Mouse (Mus musculus) liver, adult 2 months (tissue): ENCODE results near the gene Agap1. TPM values are rescaled to one million over a fixed set of nuclear protein-coding genes. Genes with fewer than 3 reads are reported as not detected.

Experiments
- DNase-seq: peaks from one replicate; pipeline ENCODE4 v3.0.0-alpha.2; 2011; ENCODE audit warnings: low read depth, low spot score; ENCODE audit errors: extremely low read depth
- H3K27ac ChIP-seq: fragments of 200-500 bp; replicated peaks from 2 replicates; pipeline ENCODE4 v1.5.1; 2012; ENCODE audit warnings: low read depth, mild to moderate bottlenecking, control low read depth, inconsistent platforms, low read length; ENCODE audit not compliant: insufficient read depth
- H3K27me3 ChIP-seq: fragments of 200-500 bp; 2 replicates; pipeline ENCODE4 v1.6.1; 2012; ENCODE audit warnings: mild to moderate bottlenecking, moderate library complexity, low read length, inconsistent platforms; ENCODE audit not compliant: control insufficient read depth, insufficient read depth
- H3K36me3 ChIP-seq: fragments of 200-500 bp; 2 replicates; pipeline ENCODE4 v1.6.1; 2012; ENCODE audit warnings: low read length, inconsistent platforms; ENCODE audit not compliant: control insufficient read depth, insufficient read depth
- H3K4me1 ChIP-seq: fragments of 200-500 bp; 2 replicates; pipeline ENCODE4 v1.6.1; 2011; ENCODE audit warnings: low read length; ENCODE audit not compliant: control insufficient read depth, insufficient read depth
- H3K4me3 ChIP-seq: fragments of 200-500 bp; 2 replicates; pipeline ENCODE4 v1.5.1; 2011; ENCODE audit warnings: low read depth, mild to moderate bottlenecking, control low read depth, low read length, moderate library complexity; ENCODE audit not compliant: insufficient read depth
- H3K79me2 ChIP-seq: fragments of 200-500 bp; 2 replicates; pipeline ENCODE4 v1.6.1; 2012; ENCODE audit warnings: inconsistent platforms, mild to moderate bottlenecking, low read length, moderate library complexity; ENCODE audit not compliant: control insufficient read depth, insufficient read depth
- H3K9ac ChIP-seq: fragments of 200-500 bp; 2 replicates; pipeline ENCODE4 v1.6.1; 2012; ENCODE audit warnings: low read depth, mild to moderate bottlenecking, control low read depth, inconsistent platforms, low read length
- CTCF ChIP-seq: fragments of 200-500 bp; IDR thresholded peaks from 2 replicates; pipeline ENCODE4 v1.5.1; 2011; ENCODE audit warnings: low read depth, low read length, control low read depth
- POLR2A ChIP-seq: fragments of 200-500 bp; IDR thresholded peaks from 2 replicates; pipeline ENCODE4 v1.6.1; 2011; ENCODE audit warnings: low read length, control low read depth; ENCODE audit not compliant: insufficient read depth; ENCODE audit errors: extremely low read depth
- WGBS: fragments of 180-500 bp; shearing (Covaris S2); methylation state at CpG from one replicate; pipeline ENCODE4 v1.1.7; 2018; 5-methylcytosine and 5-hydroxymethylcytosine counted together
- polyA plus RNA-seq: library from polyadenylated mRNA; depleted of rRNA; stranded (reverse); fragments of >200 nt; gene quantifications from 2 replicates; pipeline ENCODE4 v1.2.3, GENCODE M21; 2012
- total RNA-seq: library from RNA; depleted of rRNA; stranded (reverse); fragments of >200 nt; gene quantifications from 2 replicates; pipeline ENCODE4 v1.2.3, GENCODE M21; 2014

The Agap1 gene
- total and polyA plus RNA-seq, 2 experiments: 3.4 to 3.5 TPM

GRCm38 (mm10) chr1:89801506-89801905 lies 346.9 kb downstream of the Agap1 start:
- H3K27ac ChIP-seq: no peak overlapping the region
- no peaks in the 10 kb centered on the region for H3K79me2 ChIP-seq
- 0 out of 2 replicates have a peak, but pooled peaks cover 3% of the 10 kb centered on the region for H3K36me3 ChIP-seq
- no peaks in the 10 kb centered on the region for H3K27me3 ChIP-seq
- 82% methylated on average over 5 of the region's 5 CpGs for WGBS
- DNase-seq: no peak
- H3K9ac ChIP-seq: no peak overlapping the region
- H3K4me3 ChIP-seq: no peak overlapping the region
- H3K4me1 ChIP-seq: no peaks in the 10 kb centered on the region
- TF ChIP-seq CTCF (no peak), POLR2A (no peak)

DNA sequence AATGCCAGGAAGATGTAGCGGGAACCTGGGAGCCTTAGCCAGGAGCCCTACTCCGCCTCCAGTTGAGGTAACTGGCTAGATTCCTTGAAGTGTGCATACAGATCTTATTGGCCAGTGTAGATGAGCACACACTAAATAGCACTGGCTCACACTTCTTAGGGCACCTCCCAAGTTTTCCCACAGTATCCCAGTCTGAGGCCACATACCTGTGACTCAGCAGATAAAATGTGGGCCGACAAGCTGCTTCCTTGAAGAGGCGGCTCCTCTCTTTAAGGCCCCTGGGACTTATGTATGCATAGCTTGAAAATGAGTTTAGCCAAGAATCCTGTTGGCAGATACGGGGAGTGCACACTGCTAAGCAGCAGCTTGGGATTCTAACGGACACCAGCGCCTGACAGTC lies 350.4 kb downstream of the Agap1 start:
- Histone ChIP-seq H3K9ac (no peak overlapping the region), H3K79me2 (no peaks in the 10 kb centered on the region), H3K4me3 (no peak overlapping the region), H3K27me3 (no peaks in the 10 kb centered on the region), H3K36me3 (no peaks in the 10 kb centered on the region), H3K4me1 (no peaks in the 10 kb centered on the region), H3K27ac (no peak overlapping the region)
- TF ChIP-seq CTCF: no peak
- TF ChIP-seq POLR2A: no peak
- 95% methylated on average over 7 of the region's 7 CpGs for WGBS
- no peak for DNase-seq

GRCm38 (mm10) chr1:89812816-89813215 lies 358.2 kb downstream of the Agap1 start:
- H3K27ac ChIP-seq: no peak overlapping the region
- TF ChIP-seq POLR2A: no peak
- no peak for TF ChIP-seq CTCF
- H3K4me3 ChIP-seq: no peak overlapping the region
- H3K79me2 ChIP-seq: no peaks in the 10 kb centered on the region
- DNase-seq: no peak
- H3K27me3 ChIP-seq: no peaks in the 10 kb centered on the region
- no peak overlapping the region for H3K9ac ChIP-seq
- H3K4me1 ChIP-seq: no peaks in the 10 kb centered on the region
- 93% methylated on average over 8 of the region's 8 CpGs for WGBS
- no peaks in the 10 kb centered on the region for H3K36me3 ChIP-seq

- Histone ChIP-seq H3K36me3 (no peaks in the 10 kb centered on the region), H3K79me2 (no peaks in the 10 kb centered on the region), H3K4me1 (no peaks in the 10 kb centered on the region), H3K27me3 (no peaks in the 10 kb centered on the region), H3K9ac (no peak overlapping the region), H3K4me3 (no peak overlapping the region), H3K27ac (no peak overlapping the region)
- WGBS: 93% methylated on average over 14 of the region's 14 CpGs
- no peak for TF ChIP-seq CTCF
- TF ChIP-seq POLR2A: no peak
- no peak for DNase-seq
Observed at GRCm38 (mm10) chr1:89816487-89817206, 362.0 kb downstream of the Agap1 start.

DNA sequence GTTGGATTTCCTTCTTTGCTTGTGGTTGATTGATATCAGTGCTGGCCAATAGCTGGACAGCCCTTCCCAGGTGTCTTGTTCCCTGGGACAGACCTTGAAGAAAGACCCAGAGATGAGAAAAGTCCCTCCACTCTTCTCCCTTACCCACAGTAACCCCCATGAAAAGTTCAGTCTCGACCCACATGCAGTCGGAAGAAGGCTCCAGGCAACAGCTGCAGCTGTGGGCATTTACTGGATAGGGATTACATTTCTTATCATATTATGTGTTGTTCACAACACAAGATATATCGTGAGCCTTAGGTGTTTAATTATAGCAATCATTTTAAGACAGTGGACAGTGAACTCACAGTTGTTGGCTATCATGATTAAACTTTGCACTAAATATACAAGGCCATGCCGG lies 367.2 kb downstream of the Agap1 start:
- WGBS: 61% methylated on average over 4 of the region's 4 CpGs
- TF ChIP-seq POLR2A (no peak), CTCF (no peak)
- H3K36me3 ChIP-seq: no peaks in the 10 kb centered on the region
- DNase-seq: peak; percentile 50
- H3K4me3 ChIP-seq: no peak overlapping the region
- peaks cover 3% of the 10 kb centered on the region; the same call in 1 of the 2 replicates for H3K4me1 ChIP-seq
- no peak overlapping the region for H3K27ac ChIP-seq
- no peaks in the 10 kb centered on the region for H3K27me3 ChIP-seq
- no peaks in the 10 kb centered on the region for H3K79me2 ChIP-seq
- no peak overlapping the region for H3K9ac ChIP-seq

GRCm38 (mm10) chr1:89822431-89822830 lies 367.8 kb downstream of the Agap1 start:
- Histone ChIP-seq H3K36me3 (no peaks in the 10 kb centered on the region), H3K27me3 (no peaks in the 10 kb centered on the region), H3K79me2 (no peaks in the 10 kb centered on the region), H3K27ac (no peak overlapping the region), H3K9ac (no peak overlapping the region), H3K4me1 (peaks cover 4% of the 10 kb centered on the region; the same call in 1 of the 2 replicates), H3K4me3 (no peak overlapping the region)
- WGBS: 53% methylated on average over 3 of the region's 3 CpGs
- peak; percentile 93 for DNase-seq
- TF ChIP-seq CTCF (no peak), POLR2A (no peak)
